Mouse (Mus musculus) stomach, postnatal 0 days (tissue): ENCODE measurements around the gene Golga3.

Experiments
- CTCF ChIP-seq: IDR thresholded peaks from 2 replicates; pipeline ENCODE4 v1.5.1; 2016; ENCODE audit warnings: antibody characterized with exemption, low read depth, mild to moderate bottlenecking, moderate library complexity
- EP300 ChIP-seq: optimal IDR thresholded peaks from 2 replicates; pipeline ENCODE3; 2016; ENCODE audit warnings: antibody characterized with exemption

DNA sequence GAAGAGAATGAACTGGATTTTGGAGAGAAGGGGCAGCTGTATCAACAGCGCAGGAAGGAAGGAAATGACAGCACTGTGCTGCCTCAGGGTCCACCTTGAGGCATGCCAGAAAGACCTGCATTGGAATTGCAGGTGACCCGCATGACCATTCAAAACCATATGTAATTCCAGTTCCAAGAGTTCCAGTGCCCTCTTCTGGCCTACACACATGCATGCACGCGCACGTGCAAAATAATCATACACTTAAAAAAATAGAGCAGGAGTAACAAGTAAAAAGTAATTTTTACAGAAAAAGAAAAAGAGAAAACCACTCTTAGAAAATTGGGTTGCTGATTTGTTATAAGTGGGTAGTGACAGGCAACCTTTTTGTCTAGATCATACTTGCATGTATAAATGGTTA, 33.5 kb upstream of the Golga3 start:
- peak; percentile 68 for TF ChIP-seq CTCF
- TF ChIP-seq EP300, result no peak
